Mouse (Mus musculus) embryo, embryonic 11.5 days (tissue): ENCODE measurements at regions not wholly inside any gene's neighbourhood (a gene's known extent, or its start where the extent isn't known, plus 50 kb on each side); places are given as distances from the start of the nearest gene placed in this dataset.

ENCODE experiments used
- DNase-seq: peaks from one replicate; pipeline ENCODE4 v3.0.0-alpha.2; 2012; ENCODE audit warnings: low read depth, low spot score

GRCm38 (mm10) chr15:55962093-55962492, 1515.3 kb downstream of the Slc22a22 start:
- DNase-seq = no peak
